ENCODE assay signal across 17 mouse cellular contexts in genomic region chr7:56043577-56044266, GRCm38 (mm10).
"Had no signal": no experiment of that assay in that cellular context is flagged by ENCODE, and none has a peak within 500 bp of the region (broad histone marks: within the 10 kb centered on the region; RNA-seq: fewer than 3 reads in every experiment).

No protein-coding gene starts in this region.

- H3K27ac ChIP-seq: kidney, postnatal 0 days; left cerebral cortex, adult 2 months; limb, embryonic 10.5 days; midbrain, embryonic 12.5 days; neural tube, embryonic 13.5 days; stomach, embryonic 15.5 days had no signal

- DNase-seq: kidney, adult 9 months; kidney, postnatal 36 days; lung, adult 2 months; lung, postnatal 4 days; retina, postnatal 1 day; thymus, adult 2 months; thymus, postnatal 25 days had no signal

- H3K9ac ChIP-seq: midbrain, embryonic 12.5 days; neural tube, embryonic 13.5 days; stomach, embryonic 15.5 days had no signal

- H3K9me3 ChIP-seq: limb, embryonic 10.5 days; megakaryocyte, embryonic 14.5 days; midbrain, embryonic 12.5 days; neural tube, embryonic 13.5 days; stomach, embryonic 15.5 days had no signal

- H3K4me2 ChIP-seq: midbrain, embryonic 12.5 days; neural tube, embryonic 13.5 days; stomach, embryonic 15.5 days had no signal

- H3K4me3 ChIP-seq: left cerebral cortex, adult 2 months; limb, embryonic 10.5 days; megakaryocyte, embryonic 14.5 days; midbrain, embryonic 12.5 days; neural tube, embryonic 13.5 days; stomach, embryonic 15.5 days had no signal

- H3K4me1 ChIP-seq: limb, embryonic 10.5 days; midbrain, embryonic 12.5 days; stomach, embryonic 15.5 days had no signal

- H3K27me3 ChIP-seq: megakaryocyte, embryonic 14.5 days; midbrain, embryonic 12.5 days; neural tube, embryonic 13.5 days; stomach, embryonic 15.5 days had no signal

- H3K36me3 ChIP-seq: limb, embryonic 10.5 days; midbrain, embryonic 12.5 days; neural tube, embryonic 13.5 days; stomach, embryonic 15.5 days had no signal

- ATAC-seq: intestine, postnatal 0 days; lung, postnatal 0 days; midbrain, embryonic 16.5 days had no signal
